Mouse (Mus musculus): ENCODE results near the gene Mog. TPM values are rescaled to one million over a fixed set of nuclear protein-coding genes. Genes with fewer than 3 reads are reported as not detected.

The Mog gene
- total and polyA plus RNA-seq, 3 experiments: not detected

- peaks cover 3 to 33% of the 10 kb centered on the region in 2 experiments for H3K36me3 ChIP-seq (replicated peaks in 1 of 2; ENCODE audit: control insufficient read depth in 1 of 2, insufficient read depth in 1 of 2, low read length in 1 of 2)
- H3K27me3 ChIP-seq (replicated peaks): peaks cover 6% of the 10 kb centered on the region
- no peaks in the 10 kb centered on the region for H3K9me3 ChIP-seq (replicated peaks; ENCODE audit: low read length)
- no peak overlapping the region for H3K9ac ChIP-seq (ENCODE audit: insufficient read depth, low read depth)
- no peak overlapping the region for H3K4me3 ChIP-seq (replicated peaks in 1 of 3; ENCODE audit: low read depth in 2 of 3, low read length in 2 of 3, poor library complexity in 1 of 3)
- H3K4me1 ChIP-seq (ENCODE audit: control insufficient read depth in 1 of 2, insufficient read depth in 2 of 2): peaks cover 6 to 20% of the 10 kb centered on the region in 2 experiments
- H3K79me2 ChIP-seq (replicated peaks; ENCODE audit: control insufficient read depth, extremely low read depth, insufficient read depth, poor library complexity, severe bottlenecking): no peaks in the 10 kb centered on the region
- in situ Hi-C loops (cut with MboI; ENCODE audit: low pct_ligation_motif_present, low pct_unique_long_range_greater_than_20kb, low sequenced_read_pairs) (no loop called here), dilution Hi-C loops (cut with MboI; ENCODE audit: extremely low pct_ligation_motif_present, extremely low pct_unique_long_range_greater_than_20kb, low sequenced_read_pairs) (no loop called here)
- TF ChIP-seq USF2 (conservative IDR thresholded peaks at IDR 0.05; ENCODE audit: low read depth, low read length) (no peak), MAFK (IDR thresholded peaks at IDR 0.05; ENCODE audit: insufficient replicate concordance, low read length) (no peak), ZC3H11A (IDR thresholded peaks at IDR 0.05; ENCODE audit: low read depth, low read length) (no peak), ZNF384 (IDR thresholded peaks at IDR 0.05; ENCODE audit: low read depth, low read length) (no peak), USF1 (IDR thresholded peaks at IDR 0.05; ENCODE audit: low read depth, low read length) (no peak)
- no peak for DNase-seq (ENCODE audit: extremely low read depth)
- H3K27ac ChIP-seq (ENCODE audit: insufficient read depth, low read depth): no peak overlapping the region
- no peak overlapping the region for H3K4me2 ChIP-seq (ENCODE audit: insufficient read depth, low read depth, poor library complexity, severe bottlenecking)
Measured at GRCm38 (mm10) chr17:37048383-37048782, 25.2 kb upstream of the Mog start.

GRCm38 (mm10) chr17:37047981-37048380 lies 24.8 kb upstream of the Mog start:
- dilution Hi-C loops (cut with MboI; ENCODE audit: extremely low pct_ligation_motif_present, extremely low pct_unique_long_range_greater_than_20kb, low sequenced_read_pairs) (no loop called here), in situ Hi-C loops (cut with MboI; ENCODE audit: low pct_ligation_motif_present, low pct_unique_long_range_greater_than_20kb, low sequenced_read_pairs) (no loop called here)
- no peak for TF ChIP-seq PAX5 (IDR thresholded peaks at IDR 0.05; ENCODE audit: low read length)
- TF ChIP-seq JUN (IDR thresholded peaks at IDR 0.05; ENCODE audit: insufficient read depth, low read depth, low read length): no peak
- TF ChIP-seq RAD21 (IDR thresholded peaks at IDR 0.05; ENCODE audit: low read depth, low read length): peak; percentile 59
- no peak for TF ChIP-seq UBTF (IDR thresholded peaks at IDR 0.05; ENCODE audit: low read depth, low read length)
- no peak for TF ChIP-seq TBP (conservative IDR thresholded peaks at IDR 0.05; ENCODE audit: low read depth, low read length)
- TF ChIP-seq MYC (IDR thresholded peaks at IDR 0.05; ENCODE audit: low read depth, low read length): no peak
- peak; percentile 75 for TF ChIP-seq ZNF384 (IDR thresholded peaks at IDR 0.05; ENCODE audit: low read depth, low read length)
- no peak for TF ChIP-seq ZKSCAN1 (IDR thresholded peaks at IDR 0.05; ENCODE audit: borderline replicate concordance, low read depth, low read length)
- peak; percentile 39 for TF ChIP-seq SMC3 (IDR thresholded peaks at IDR 0.05; ENCODE audit: low read depth, low read length)
- no peak for TF ChIP-seq KAT2A (IDR thresholded peaks at IDR 0.05; ENCODE audit: insufficient replicate concordance, low read length)
- TF ChIP-seq POLR2AphosphoS2 (IDR thresholded peaks at IDR 0.05; ENCODE audit: low read depth, low read length): no peak
- TF ChIP-seq MEF2A (IDR thresholded peaks at IDR 0.05; ENCODE audit: borderline replicate concordance, low read depth, low read length): no peak
- TF ChIP-seq NRF1 (IDR thresholded peaks at IDR 0.05; ENCODE audit: low read depth, low read length): no peak
- TF ChIP-seq SIN3A (IDR thresholded peaks at IDR 0.05; ENCODE audit: low read length): no peak
- no peak for TF ChIP-seq MXI1 (IDR thresholded peaks at IDR 0.05; ENCODE audit: low read depth, low read length)
- no peak for TF ChIP-seq IRF4 (IDR thresholded peaks at IDR 0.05; ENCODE audit: low read depth, low read length)
- TF ChIP-seq CTCF (conservative IDR thresholded peaks at IDR 0.05 in 1 of 2, IDR thresholded peaks at IDR 0.05 in 1 of 2; ENCODE audit: low read depth in 2 of 2, low read length in 2 of 2): peak in 1 of 2 experiments; percentile 60; a peak in 2 of 4 replicates
- no peak for TF ChIP-seq ZMIZ1 (IDR thresholded peaks at IDR 0.05; ENCODE audit: low read depth, low read length)
- H3K9me3 ChIP-seq (replicated peaks; ENCODE audit: low read length): no peaks in the 10 kb centered on the region
- H3K4me2 ChIP-seq (ENCODE audit: insufficient read depth, low read depth, poor library complexity, severe bottlenecking): no peak overlapping the region
- no peak overlapping the region for H3K9ac ChIP-seq (ENCODE audit: insufficient read depth, low read depth)
- peaks cover 6 to 20% of the 10 kb centered on the region in 2 experiments for H3K4me1 ChIP-seq (ENCODE audit: control insufficient read depth in 1 of 2, insufficient read depth in 2 of 2)
- H3K4me3 ChIP-seq (replicated peaks in 1 of 3; ENCODE audit: low read depth in 2 of 3, low read length in 2 of 3, poor library complexity in 1 of 3): no peak overlapping the region
- no peaks in the 10 kb centered on the region for H3K79me2 ChIP-seq (replicated peaks; ENCODE audit: control insufficient read depth, extremely low read depth, insufficient read depth, poor library complexity, severe bottlenecking)
- H3K36me3 ChIP-seq (replicated peaks in 1 of 2; ENCODE audit: control insufficient read depth in 1 of 2, insufficient read depth in 1 of 2, low read length in 1 of 2): peaks cover 3 to 33% of the 10 kb centered on the region in 2 experiments
- H3K27ac ChIP-seq (ENCODE audit: insufficient read depth, low read depth): no peak overlapping the region
- H3K27me3 ChIP-seq (replicated peaks): peaks cover 6% of the 10 kb centered on the region
- DNase-seq (ENCODE audit: extremely low read depth): peak; percentile 16
